In the genomic region with DNA sequence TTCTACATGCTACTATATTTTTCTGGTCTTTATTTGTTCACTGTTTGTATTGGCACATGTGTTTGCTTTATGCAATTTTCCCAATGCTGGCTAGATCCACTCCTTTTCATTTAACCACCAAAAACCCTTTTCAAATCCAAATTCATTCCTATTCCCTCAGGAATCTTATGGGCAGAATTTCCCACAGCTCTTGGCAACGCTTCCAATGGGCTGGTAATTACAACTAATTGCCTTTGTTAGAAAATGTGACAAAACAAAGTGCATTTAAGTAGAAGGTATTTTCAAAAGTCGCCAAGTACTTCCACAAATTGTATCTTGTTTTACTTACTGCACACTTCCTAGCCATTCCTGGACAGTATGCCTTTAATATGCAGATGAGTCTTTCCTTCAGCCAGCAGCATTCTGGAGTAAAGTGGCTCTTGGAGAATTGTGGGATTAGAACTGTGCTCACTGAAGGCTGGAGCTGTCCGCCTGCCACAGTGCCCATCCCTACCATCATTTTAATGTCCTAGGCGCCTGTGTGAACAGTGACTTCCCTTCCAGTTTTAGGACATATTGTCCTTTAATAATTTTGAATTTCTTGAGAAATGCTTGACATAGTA, we compare ENCODE assay signal across 14 mouse cellular contexts.
DNase-seq lines count a peak whose midpoint lies in the region; ATAC-seq lines count a peak whose summit lies in the region.
"Had no signal": no experiment of that assay in that cellular context is flagged by ENCODE, and none has a peak within 500 bp of the region (broad histone marks: within the 10 kb centered on the region; RNA-seq: fewer than 3 reads in every experiment).

No protein-coding gene starts in this region.

- no peaks in the 10 kb centered on the region for H3K36me3 ChIP-seq in midbrain, embryonic 15.5 days (replicated peaks)
- H3K36me3 ChIP-seq: heart, embryonic 12.5 days; liver, embryonic 15.5 days had no signal

- H3K4me1 ChIP-seq in midbrain, embryonic 15.5 days: 0 out of 2 replicates have a peak, but pooled peaks cover 6% of the 10 kb centered on the region
- H3K4me1 ChIP-seq: heart, embryonic 12.5 days; liver, embryonic 15.5 days had no signal

- no peak overlapping the region for H3K9ac ChIP-seq in midbrain, embryonic 15.5 days
- H3K9ac ChIP-seq: heart, embryonic 12.5 days; liver, embryonic 15.5 days had no signal

- H3K4me2 ChIP-seq in midbrain, embryonic 15.5 days: no peak overlapping the region
- H3K4me2 ChIP-seq: heart, embryonic 12.5 days; liver, embryonic 15.5 days had no signal

- H3K27ac ChIP-seq in midbrain, embryonic 15.5 days: no peak overlapping the region
- H3K27ac ChIP-seq: liver, embryonic 15.5 days had no signal

- no peaks in the 10 kb centered on the region for H3K27me3 ChIP-seq in midbrain, embryonic 15.5 days (replicated peaks)
- H3K27me3 ChIP-seq: heart, embryonic 12.5 days; liver, embryonic 15.5 days; Patski had no signal

- 37% methylated on average over 4 of the region's 4 CpGs for WGBS in midbrain, embryonic 15.5 days

- H3K4me3 ChIP-seq in midbrain, embryonic 15.5 days: no peak overlapping the region
- H3K4me3 ChIP-seq: heart, embryonic 12.5 days; liver, embryonic 15.5 days had no signal

- intact Hi-C loops in left cerebral cortex, postnatal 36 days (cut with DNase I): no loop called here

- DNase-seq in gastrocnemius, postnatal 10 days: peak; percentile 5
- DNase-seq in gastrocnemius, postnatal 4 days (ENCODE audit: low spot score in 2 of 2): no peak
- DNase-seq in kidney, postnatal 36 days: peak; percentile 17 to 27
- DNase-seq in kidney, postnatal 10 days: no peak
- DNase-seq in adipocyte (ENCODE audit: low spot score): peak; percentile 39
- DNase-seq in left cerebral cortex, postnatal 36 days (ENCODE audit: low spot score in 2 of 2): no peak
- DNase-seq in thymus, postnatal 36 days: no peak
- DNase-seq: adrenal gland, postnatal 14 days; cerebellum, adult 18-20 months; right cerebral cortex, adult 18-20 months had no signal

- no peaks in the 10 kb centered on the region for H3K9me3 ChIP-seq in midbrain, embryonic 15.5 days
- H3K9me3 ChIP-seq: heart, embryonic 12.5 days; liver, embryonic 15.5 days had no signal

- peak; percentile 38; the same call in 1 of the 2 replicates for ATAC-seq in midbrain, embryonic 15.5 days (replicated peaks)
- ATAC-seq: Patski had no signal

Comparison
In these comparisons a context has a peak if more than half of its experiments do, and no peak if none do; other contexts are left out.
1. DNase-seq: peak in gastrocnemius, postnatal 10 days (single experiment), kidney, postnatal 36 days (2 of 2) and adipocyte (single experiment); none in gastrocnemius, postnatal 4 days (0 of 2), kidney, postnatal 10 days (single experiment), left cerebral cortex, postnatal 36 days (0 of 2) and thymus, postnatal 36 days (0 of 2).